Comparison of ENCODE assay signal across 14 mouse cellular contexts in genomic region chr5:142545014-142545795, GRCm38 (mm10). TPM values are rescaled to one million over a fixed set of nuclear protein-coding genes. Genes with fewer than 3 reads are reported as not detected.
DNase-seq lines count a peak whose midpoint lies in the region; ATAC-seq and TF ChIP-seq lines count a peak whose summit lies in the region.
"Had no signal": no experiment of that assay in that cellular context is flagged by ENCODE, and none has a peak within 500 bp of the region (broad histone marks: within the 10 kb centered on the region; RNA-seq: fewer than 3 reads in every experiment).

No protein-coding gene starts in this region.

- no peak for ATAC-seq in midbrain, embryonic 11.5 days (ENCODE audit: low FRiP score)
- no peak for ATAC-seq in midbrain, embryonic 14.5 days (ENCODE audit: low FRiP score, low TSS enrichment)
- peak; percentile 52; the same call in 1 of the 2 replicates for ATAC-seq in lung, embryonic 16.5 days (ENCODE audit: low read depth)
- no peak for ATAC-seq in cerebellum, adult (ENCODE audit: insufficient number of reproducible peaks, low FRiP score, low TSS enrichment)
- no peak for ATAC-seq in megakaryocyte-erythroid progenitor cell, adult 5-6 weeks (replicated peaks; ENCODE audit: low FRiP score, low TSS enrichment, poor library complexity, severe bottlenecking)
- ATAC-seq: liver, postnatal 0 days had no signal

- H3K4me2 ChIP-seq in midbrain, embryonic 11.5 days, result no peak overlapping the region
- no peak overlapping the region for H3K4me2 ChIP-seq in midbrain, embryonic 14.5 days (ENCODE audit: low read length)
- H3K4me2 ChIP-seq in lung, embryonic 16.5 days (ENCODE audit: low read depth, low read length), result no peak overlapping the region

- TF ChIP-seq CTCF in gastrocnemius, adult 2 months (IDR thresholded peaks at IDR 0.05), result no peak

- DNase-seq in gastrocnemius, adult 2 months, result no peak
- no peak for DNase-seq in gastrocnemius, adult 18-20 months (ENCODE audit: low spot score)
- peak; percentile 81 for DNase-seq in midbrain, embryonic 11.5 days (ENCODE audit: low spot score, missing footprints)
- DNase-seq in midbrain, embryonic 14.5 days, result no peak
- no peak for DNase-seq in thymus, adult 18-20 months
- DNase-seq: adrenal gland, postnatal 25 days; cerebellum, adult 11 months; heart, postnatal 4 days; kidney, adult 2 months; left cerebral cortex, postnatal 4 days; liver, postnatal 0 days had no signal

- intact Hi-C loops in gastrocnemius, adult 2 months (cut with DNase I), result no loop called here

- H3K4me3 ChIP-seq in gastrocnemius, adult 2 months, result no peak overlapping the region
- no peak overlapping the region for H3K4me3 ChIP-seq in midbrain, embryonic 11.5 days (ENCODE audit: low read depth, low read length)
- no peak overlapping the region for H3K4me3 ChIP-seq in midbrain, embryonic 14.5 days (replicated peaks; ENCODE audit: low read depth, low read length)
- no peak overlapping the region for H3K4me3 ChIP-seq in lung, embryonic 16.5 days (ENCODE audit: low read length)

- no peak overlapping the region for H3K9ac ChIP-seq in midbrain, embryonic 11.5 days (ENCODE audit: low read length)
- H3K9ac ChIP-seq in midbrain, embryonic 14.5 days (replicated peaks; ENCODE audit: low read length), result no peak overlapping the region
- no peak overlapping the region for H3K9ac ChIP-seq in lung, embryonic 16.5 days (ENCODE audit: low read length)
- H3K9ac ChIP-seq: liver, postnatal 0 days had no signal

- H3K27ac ChIP-seq in gastrocnemius, adult 2 months, result peak overlapping the region; percentile 55
- no peak overlapping the region for H3K27ac ChIP-seq in midbrain, embryonic 11.5 days (ENCODE audit: low read depth, low read length)
- H3K27ac ChIP-seq in midbrain, embryonic 14.5 days (replicated peaks; ENCODE audit: low read depth, low read length), result no peak overlapping the region
- peak overlapping the region; percentile 44; the same call in 1 of the 2 replicates for H3K27ac ChIP-seq in lung, embryonic 16.5 days (ENCODE audit: low read length)

- 90% methylated on average over 5 of the region's 5 CpGs for WGBS in midbrain, embryonic 11.5 days
- 90% methylated on average over 5 of the region's 5 CpGs for WGBS in midbrain, embryonic 14.5 days
- WGBS in lung, embryonic 16.5 days, result 37% methylated on average over 5 of the region's 5 CpGs

- H3K4me1 ChIP-seq in midbrain, embryonic 11.5 days (ENCODE audit: control insufficient read depth, insufficient read depth, low read length), result peaks cover 12% of the 10 kb centered on the region
- H3K4me1 ChIP-seq in midbrain, embryonic 14.5 days (ENCODE audit: control insufficient read depth, insufficient read depth, low read length), result peaks cover 11% of the 10 kb centered on the region; the same call in 1 of the 2 replicates
- H3K4me1 ChIP-seq in lung, embryonic 16.5 days (replicated peaks; ENCODE audit: control insufficient read depth, insufficient read depth, low read length), result peaks cover 16% of the 10 kb centered on the region

- H3K36me3 ChIP-seq in midbrain, embryonic 11.5 days (ENCODE audit: control insufficient read depth, insufficient read depth, low read length), result no peaks in the 10 kb centered on the region
- H3K36me3 ChIP-seq in midbrain, embryonic 14.5 days (ENCODE audit: control insufficient read depth, insufficient read depth, low read length), result 0 out of 2 replicates have a peak, but pooled peaks cover 4% of the 10 kb centered on the region
- no peaks in the 10 kb centered on the region for H3K36me3 ChIP-seq in lung, embryonic 16.5 days (ENCODE audit: control insufficient read depth, insufficient read depth, low read length)

- no peaks in the 10 kb centered on the region for H3K9me3 ChIP-seq in midbrain, embryonic 11.5 days (ENCODE audit: control insufficient read depth, low read length)
- no peaks in the 10 kb centered on the region for H3K9me3 ChIP-seq in midbrain, embryonic 14.5 days (ENCODE audit: control insufficient read depth, low read length)
- H3K9me3 ChIP-seq in lung, embryonic 16.5 days (ENCODE audit: control insufficient read depth, low read length), result no peaks in the 10 kb centered on the region

- H3K27me3 ChIP-seq in midbrain, embryonic 11.5 days (ENCODE audit: control insufficient read depth, insufficient read depth, low read length), result no peaks in the 10 kb centered on the region
- H3K27me3 ChIP-seq in midbrain, embryonic 14.5 days (ENCODE audit: control insufficient read depth, insufficient read depth, low read length), result no peaks in the 10 kb centered on the region
- H3K27me3 ChIP-seq in lung, embryonic 16.5 days (ENCODE audit: control insufficient read depth, insufficient read depth, low read depth, low read length), result no peaks in the 10 kb centered on the region

RNA-seq across cellular contexts. Expression of gene Radil, which starts 5.7 kb away (rescaled TPM):
- total RNA-seq in gastrocnemius, adult 2 months (2021), result 1 to 10 TPM; 1.5 to 1.8 TPM
- 1 to 10 TPM; 1.5 TPM for total RNA-seq in gastrocnemius, adult 18-20 months (2021)
- 2.8 and 4.4 TPM in 2 replicates for polyA plus RNA-seq in midbrain, embryonic 11.5 days (2014; fragmentation: Nextera tagmentation; extraction: Ambion mirVana)
- 13.6 and 16.9 TPM in 2 replicates for polyA plus RNA-seq in midbrain, embryonic 14.5 days (2014; fragmentation: Nextera tagmentation; extraction: Ambion mirVana)
- 3.8 and 4.1 TPM in 2 replicates for polyA plus RNA-seq in lung, embryonic 16.5 days (2015; fragmentation: Nextera tagmentation; extraction: Ambion mirVana)
- total RNA-seq in megakaryocyte-erythroid progenitor cell, adult 5-6 weeks (2014; fragmentation: Nextera tagmentation), result not detected in 2 replicates
- not detected in 2 replicates for total RNA-seq in megakaryocyte-erythroid progenitor cell, adult 5-6 weeks (2017)
- polyA plus RNA-seq: liver, postnatal 0 days had no signal

RNA-seq across cellular contexts. Expression of gene Papolb, which starts 15.3 kb away (rescaled TPM):
- under 1 TPM; 0.08 to 0.14 TPM for total RNA-seq in gastrocnemius, adult 2 months (2021)
- total RNA-seq in gastrocnemius, adult 18-20 months (2021), result under 1 TPM in 1 of 2 experiments, not detected in 1; 0.19 TPM
- polyA plus RNA-seq in midbrain, embryonic 11.5 days (2014; fragmentation: Nextera tagmentation; extraction: Ambion mirVana), result 0.22 and 0.41 TPM in 2 replicates
- polyA plus RNA-seq in midbrain, embryonic 14.5 days (2014; fragmentation: Nextera tagmentation; extraction: Ambion mirVana), result 0.32 and 0.34 TPM in 2 replicates
- polyA plus RNA-seq in lung, embryonic 16.5 days (2015; fragmentation: Nextera tagmentation; extraction: Ambion mirVana), result 0.05 and 0.18 TPM in 2 replicates
- total RNA-seq in megakaryocyte-erythroid progenitor cell, adult 5-6 weeks (2014; fragmentation: Nextera tagmentation), result not detected in 2 replicates
- not detected in 2 replicates for total RNA-seq in megakaryocyte-erythroid progenitor cell, adult 5-6 weeks (2017)
- polyA plus RNA-seq: kidney, adult 2 months; liver, postnatal 0 days had no signal

Comparison
In these comparisons a context has a peak if more than half of its experiments do, and no peak if none do; other contexts are left out.
1. H3K27ac ChIP-seq: peak in gastrocnemius, adult 2 months (single experiment) and lung, embryonic 16.5 days (single experiment); none in midbrain, embryonic 11.5 days (single experiment) and midbrain, embryonic 14.5 days (single experiment).